Mouse (Mus musculus) retina, adult 2 months (tissue): ENCODE measurements at regions not wholly inside any gene's neighbourhood (a gene's known extent, or its start where the extent isn't known, plus 50 kb on each side); places are given as distances from the start of the nearest gene placed in this dataset.
A peak's percentile ranks its signal among the peaks of the same experiment; 100 is the strongest.

Source experiments
- DNase-seq: peaks from one replicate; pipeline ENCODE4 v3.0.0-alpha.2; 2012; ENCODE audit warnings: low read depth, low spot score

DNA sequence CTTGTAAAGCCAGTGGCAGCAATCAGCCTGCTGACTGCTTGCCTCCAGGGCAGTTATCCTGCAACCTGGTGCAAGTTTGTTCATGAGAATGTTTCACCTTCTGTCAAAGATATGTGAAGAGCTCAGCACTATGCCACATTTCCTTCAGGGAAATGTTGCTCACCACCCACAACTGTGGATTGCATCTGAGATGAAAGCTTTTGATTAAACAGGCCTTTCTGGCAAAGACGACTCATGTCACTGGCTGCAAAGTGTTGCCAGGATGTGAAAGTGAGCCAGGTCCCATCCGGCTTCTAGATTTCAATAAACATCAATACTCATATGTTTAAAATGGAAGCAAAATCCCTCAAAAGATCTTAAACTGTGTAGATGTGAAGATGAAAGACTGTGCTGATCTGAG is 2121.0 kb downstream of the Gm37988 start:
- no peak for DNase-seq

DNA sequence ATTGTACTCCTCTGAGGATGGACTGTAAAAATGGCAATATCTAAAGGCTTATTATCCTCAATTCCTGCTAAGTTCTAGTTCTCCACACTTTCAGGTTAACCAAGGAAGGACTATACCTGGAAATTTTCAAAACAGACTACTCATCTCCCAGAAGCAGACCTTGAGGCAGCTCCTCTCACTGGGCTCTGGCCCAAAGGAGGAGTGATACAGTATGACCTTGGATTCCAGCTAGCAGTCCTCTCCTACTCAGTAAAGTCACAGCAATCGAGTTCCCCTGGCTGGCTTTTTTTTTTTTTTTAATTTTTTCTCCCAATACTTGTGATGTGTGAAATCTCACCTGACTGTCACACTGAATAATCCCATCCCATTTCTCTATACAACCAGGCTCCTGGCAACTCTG is 2124.2 kb downstream of the Gm37988 start:
- DNase-seq: no peak

DNA sequence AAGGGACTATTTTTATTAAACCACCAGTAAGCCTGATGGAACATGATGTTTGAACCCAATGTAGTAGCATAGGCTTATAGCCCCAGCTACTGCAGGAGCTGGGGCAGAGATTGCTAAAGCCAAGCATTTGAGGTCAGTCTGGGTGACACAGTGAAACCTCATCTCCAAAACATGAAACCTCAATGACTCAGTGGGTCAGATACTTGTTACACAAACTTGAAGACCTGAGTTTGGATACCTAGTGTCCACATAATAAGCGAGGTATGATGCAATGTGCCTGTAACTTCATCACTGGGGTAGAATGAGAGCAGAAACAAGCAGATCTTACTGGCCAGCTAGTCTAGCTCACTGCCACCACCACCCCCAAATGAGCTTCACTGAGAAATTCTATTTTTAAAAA is 2162.1 kb downstream of the Gm37988 start:
- DNase-seq: no peak

DNA sequence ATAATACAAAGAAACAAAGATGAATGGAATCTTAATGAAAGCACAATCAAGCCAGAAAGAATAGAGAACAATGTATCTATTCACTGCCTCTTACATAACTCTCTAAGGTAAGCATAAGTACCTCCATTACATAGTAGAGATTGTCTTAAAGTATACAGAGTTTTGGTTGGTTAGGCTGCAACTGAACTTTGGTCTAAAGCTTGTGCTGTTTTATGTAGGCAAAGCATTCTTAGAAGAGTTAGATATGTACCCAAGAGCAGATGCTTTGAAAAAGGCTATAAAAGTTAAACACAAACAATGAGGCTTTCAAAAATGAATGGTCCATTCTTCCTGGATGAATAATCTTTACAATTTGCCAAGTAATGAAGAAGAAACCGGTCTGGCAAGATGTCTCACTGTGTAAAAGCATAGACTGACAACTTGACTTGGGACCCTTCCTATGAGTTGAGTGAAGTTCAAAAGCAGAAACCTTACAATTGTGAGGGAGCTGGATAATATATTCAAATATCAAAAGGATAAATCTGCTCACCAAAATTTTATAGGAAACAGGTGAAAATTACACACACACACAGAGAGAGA is 2166.1 kb downstream of the Gm37988 start:
- DNase-seq: no peak

DNA sequence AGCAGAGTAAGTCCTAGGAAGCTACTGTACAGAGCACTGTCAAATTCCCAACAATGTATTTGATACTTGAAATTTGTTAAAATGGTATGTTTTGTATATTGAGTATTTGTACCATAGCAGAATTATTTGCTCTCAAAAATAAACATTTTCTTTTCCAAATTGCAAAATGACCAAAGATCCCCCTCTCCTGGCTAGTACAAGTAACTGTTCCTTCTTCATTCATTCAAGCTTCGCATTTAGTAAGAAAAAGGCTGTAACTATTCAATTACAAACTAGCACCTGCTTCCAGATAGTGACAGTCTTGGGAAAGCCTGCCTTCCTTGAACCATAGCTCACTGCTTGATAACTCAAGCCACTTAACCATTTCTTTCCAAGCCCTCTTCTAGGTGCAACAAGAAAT is 2171.9 kb downstream of the Gm37988 start:
- DNase-seq: no peak

DNA sequence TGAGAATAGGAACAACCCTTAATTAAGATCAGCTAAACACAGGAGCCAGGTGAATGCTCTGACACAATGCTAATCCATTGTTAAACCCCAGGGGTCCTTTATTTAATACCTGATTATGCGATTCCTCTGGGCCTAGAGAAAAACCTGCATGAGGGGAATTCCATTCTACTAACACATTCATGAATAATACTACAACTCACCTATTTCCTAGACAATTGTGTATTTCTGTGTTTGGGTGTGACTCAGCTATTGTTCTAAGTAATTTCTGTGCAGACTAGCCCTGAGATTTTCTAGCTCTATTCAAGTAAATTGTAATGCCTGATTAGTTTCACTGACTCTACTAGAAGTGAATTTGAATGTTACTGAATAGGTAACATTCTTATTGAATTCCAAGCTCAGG is 2176.5 kb downstream of the Gm37988 start:
- no peak for DNase-seq

DNA sequence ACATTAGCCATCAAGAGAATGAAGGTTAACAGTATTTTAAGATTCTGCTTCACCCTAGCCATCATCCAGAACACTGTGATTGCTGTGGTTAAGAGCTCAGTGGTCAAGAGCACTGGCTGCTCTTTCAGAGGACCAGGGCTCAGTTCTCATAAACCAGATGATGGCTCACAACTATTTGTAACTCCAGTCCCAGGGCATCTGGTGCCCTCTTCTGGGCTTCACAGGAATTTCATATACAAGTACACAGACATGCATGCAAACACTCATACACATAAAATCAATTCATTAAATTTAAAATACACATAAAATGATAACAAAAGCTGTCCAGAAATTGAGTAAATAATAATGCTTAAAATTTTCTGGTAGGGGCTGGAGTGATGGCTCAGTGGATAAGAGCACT is 2189.9 kb downstream of the Gm37988 start:
- DNase-seq: no peak

DNA sequence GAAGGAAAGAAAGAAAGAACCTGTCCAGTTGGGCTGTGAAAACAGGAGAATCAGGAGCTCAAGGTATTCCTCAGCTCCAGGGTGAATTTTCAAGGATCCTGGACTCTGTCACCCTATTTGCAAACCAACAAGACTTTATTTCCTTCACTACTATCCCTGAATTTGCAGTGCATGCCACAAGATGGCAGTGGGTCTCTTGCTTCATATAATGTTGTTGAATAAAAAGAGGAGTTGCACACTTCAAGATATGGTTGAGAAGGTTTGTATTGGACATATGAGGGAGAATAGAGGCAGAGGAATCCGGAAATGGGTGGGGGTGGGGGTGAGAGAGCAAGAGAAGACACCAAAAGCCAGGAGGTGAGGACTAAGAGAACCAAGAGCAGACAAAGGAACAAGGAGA is 2202.5 kb downstream of the Gm37988 start:
- DNase-seq: peak; percentile 2
